Mouse (Mus musculus): ENCODE results near the gene Il1r1.

The Il1r1 gene

DNA sequence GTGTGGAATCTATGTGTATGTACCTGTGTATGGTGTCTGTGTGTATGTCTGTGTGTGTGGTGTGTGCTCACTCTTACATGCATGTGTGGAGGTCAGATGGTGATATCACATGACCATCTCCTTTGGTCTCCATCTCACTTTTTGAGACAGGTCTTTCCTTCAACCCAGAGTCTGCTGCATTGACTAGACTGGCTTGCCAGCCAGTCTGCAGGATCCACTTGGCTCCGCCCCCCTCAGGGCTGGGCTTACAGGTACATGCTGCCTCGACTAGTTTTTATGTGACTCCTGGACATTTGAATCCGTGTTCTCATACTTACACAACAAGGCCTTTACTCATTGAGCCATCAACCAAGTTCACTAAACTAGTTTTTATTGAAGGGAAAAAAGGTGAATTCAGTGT is 6.2 kb downstream of the Il1r1 start:
- DNase-seq (ENCODE audit: inconsistent ontology term) = no peak

DNA sequence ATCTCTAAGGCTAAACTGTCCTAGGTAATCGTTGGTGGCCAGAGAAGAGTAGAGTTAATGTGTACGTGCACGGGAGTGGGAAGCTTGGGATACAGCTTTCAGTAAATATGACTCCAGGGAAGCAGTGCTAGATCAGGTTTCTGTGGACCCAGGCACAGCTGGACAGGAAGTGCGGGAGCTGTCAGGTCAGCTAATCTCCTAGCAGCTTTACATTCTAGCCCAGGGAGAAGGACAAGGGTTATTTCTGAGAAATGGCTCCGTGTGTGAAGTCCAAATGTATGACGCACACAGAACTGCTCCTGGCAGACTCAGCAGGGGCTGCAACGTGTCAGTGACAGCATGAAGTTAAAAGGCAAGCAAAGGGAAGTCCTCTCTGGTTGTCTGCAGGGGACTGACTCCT is 8.3 kb downstream of the Il1r1 start:
- DNase-seq (ENCODE audit: inconsistent ontology term) = no peak

DNA sequence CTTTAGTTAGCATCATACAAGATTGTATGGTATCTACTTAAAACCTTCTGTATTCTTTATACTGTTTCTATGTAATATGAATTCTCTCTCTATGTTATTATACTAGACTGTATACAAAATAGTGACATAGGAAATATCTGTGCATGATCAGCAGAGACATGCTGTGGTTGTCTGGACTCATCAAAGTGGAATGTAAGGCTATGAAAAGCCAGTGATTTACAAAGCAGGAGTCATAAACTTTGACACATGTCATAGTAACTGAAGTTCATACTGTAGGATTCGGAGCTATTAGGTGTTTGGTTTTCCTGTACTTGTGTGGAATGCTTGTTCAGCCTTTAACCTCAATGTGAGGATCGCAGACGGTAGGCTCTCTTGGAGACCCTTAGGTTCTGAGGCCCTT is 8.7 kb downstream of the Il1r1 start:
- no peak for DNase-seq (ENCODE audit: inconsistent ontology term)

DNA sequence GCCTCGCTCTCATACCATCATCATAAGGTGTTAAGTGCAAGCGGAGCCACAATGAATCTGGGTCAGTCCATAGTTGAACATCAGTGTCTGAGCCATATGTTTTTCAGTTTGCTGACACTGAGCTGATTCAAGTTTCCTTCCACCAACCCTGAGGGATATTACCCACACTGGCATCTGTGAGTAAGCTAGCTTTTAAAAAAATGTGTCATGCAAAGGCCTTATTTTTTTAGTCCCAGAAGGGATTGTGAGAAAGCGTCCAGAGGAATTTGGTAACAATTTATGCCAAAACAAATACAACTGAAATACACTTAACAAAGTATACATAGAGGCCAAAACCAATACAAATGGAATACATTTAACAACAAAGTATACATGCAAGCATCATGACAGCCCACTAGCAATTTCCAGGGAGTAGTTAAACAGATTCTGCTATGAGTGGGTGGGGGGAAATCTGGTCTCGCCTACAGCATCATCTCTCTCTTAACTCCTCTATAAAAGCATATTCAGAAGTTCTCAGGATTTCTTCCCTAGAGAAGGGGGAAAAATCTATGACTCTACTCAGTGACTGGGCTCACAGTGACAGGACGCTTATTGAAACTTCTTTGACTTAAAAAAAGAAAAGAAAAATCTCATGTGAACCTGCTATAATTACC is 10.8 kb downstream of the Il1r1 start:
- DNase-seq (ENCODE audit: inconsistent ontology term) = no peak

DNA sequence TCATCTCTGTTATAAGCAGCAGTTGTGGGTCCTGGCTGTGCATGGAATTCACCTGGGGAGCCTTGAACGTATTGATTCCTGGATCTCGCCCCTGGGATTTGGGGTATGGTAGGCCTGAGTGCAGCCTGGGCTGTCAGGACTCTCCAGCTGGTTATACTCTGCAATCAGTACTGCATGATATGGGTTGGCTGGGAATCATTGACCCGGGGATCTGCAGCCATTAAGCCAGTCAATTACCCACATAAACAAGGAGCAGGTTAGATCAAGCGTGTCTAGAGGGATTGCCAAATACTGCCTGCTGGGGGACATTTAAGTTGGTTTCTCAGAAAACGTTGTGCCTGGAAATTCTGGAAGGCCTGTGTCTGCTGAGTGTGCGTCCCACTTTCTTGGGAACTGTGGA is 11.8 kb downstream of the Il1r1 start:
- no peak for DNase-seq (ENCODE audit: inconsistent ontology term)

DNA sequence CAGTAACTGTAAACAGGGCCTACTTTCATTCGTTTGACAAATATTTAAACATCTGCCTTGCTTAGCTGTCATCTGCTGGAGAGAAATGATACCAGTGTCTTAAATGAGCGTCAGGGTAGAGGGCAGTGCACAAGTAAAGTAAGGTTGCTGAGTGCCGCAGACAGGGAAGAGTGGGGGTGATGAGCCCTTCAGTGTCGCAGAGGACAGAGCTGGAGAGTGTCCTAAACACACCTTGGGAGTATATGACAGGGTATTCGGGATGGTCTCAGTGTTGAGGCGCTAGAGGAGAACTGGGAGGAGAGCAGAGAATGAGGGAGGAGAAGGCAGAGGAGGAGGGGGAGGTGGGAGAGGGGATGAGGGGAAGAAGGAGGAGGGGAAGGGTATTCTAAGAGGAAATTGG is 12.2 kb downstream of the Il1r1 start:
- DNase-seq (ENCODE audit: inconsistent ontology term) = no peak

DNA sequence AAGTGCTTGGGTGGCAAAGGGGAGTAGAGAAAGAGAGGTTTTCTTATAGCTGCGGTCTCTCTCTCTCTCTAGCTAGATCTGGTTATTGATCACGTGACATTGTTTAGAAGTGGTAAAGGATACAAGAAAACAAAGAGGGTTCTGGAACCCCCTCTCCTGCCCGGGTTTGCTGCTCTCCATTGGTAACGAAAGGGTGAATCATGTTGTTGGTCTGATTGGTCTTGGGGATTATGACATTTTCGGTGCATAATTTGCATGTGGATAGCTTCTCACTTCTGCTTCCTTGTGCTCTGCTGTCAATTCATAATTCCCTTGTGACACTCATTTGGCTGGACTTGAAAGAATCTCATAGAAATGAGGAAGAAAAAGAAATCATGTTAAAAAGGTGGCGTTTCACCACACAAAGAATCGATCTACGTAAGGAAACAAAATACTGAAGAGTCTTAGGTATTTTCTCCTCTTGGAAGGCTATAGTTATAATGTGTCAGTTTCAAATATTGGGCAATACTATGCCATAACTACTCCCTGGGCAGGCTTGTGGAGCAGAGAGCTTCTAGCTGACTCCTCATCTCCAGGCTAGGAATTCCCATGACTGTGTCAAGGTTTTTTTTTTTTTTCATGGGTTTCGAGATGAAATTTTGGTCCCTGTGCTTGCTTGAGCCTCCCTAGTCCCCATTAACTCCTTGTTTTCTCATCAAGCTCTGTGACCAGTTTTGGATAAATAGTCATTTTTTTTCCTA is 15.6 kb downstream of the Il1r1 start:
- no peak for DNase-seq (ENCODE audit: inconsistent ontology term)

DNA sequence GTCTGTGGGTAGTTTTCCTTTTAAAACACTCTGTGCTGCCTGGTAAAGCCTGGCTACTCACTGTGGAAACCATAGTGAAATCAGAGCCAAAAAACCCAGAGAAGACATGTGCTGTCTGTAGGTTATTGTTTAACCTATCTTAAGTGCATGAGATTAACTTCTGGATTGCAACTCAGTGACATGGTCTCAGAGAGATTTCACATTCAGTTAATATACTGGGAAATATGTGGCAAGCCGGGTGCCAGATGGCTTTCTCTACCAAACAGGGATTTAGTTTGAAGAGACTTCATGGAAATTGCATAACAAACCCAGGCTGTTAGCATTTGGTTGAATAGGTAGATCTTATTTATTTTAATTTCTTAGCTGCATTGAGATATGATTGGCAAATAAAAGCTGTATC is 17.8 kb downstream of the Il1r1 start:
- DNase-seq (ENCODE audit: inconsistent ontology term) = no peak

DNA sequence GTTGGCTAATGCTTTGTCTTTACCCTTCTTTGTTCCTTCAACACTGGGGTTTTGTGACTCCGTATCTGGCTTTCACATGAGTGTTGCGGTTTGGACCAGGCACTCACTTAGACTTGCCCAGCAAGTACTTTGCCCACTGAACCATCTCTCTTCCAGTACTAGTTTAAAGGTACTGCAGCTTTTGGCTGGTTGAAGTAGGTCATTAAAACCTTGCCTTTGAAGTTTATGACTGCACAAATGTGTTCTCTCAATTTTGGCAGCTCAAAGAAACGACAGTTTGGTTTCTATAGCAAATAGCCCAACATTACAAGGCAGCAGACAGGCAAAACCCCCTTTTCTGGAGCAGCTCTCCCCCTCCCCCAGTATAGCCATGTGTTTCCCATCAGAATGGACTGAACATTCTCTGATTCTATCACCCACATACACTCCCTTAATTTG is 18.7 kb downstream of the Il1r1 start:
- DNase-seq (ENCODE audit: inconsistent ontology term) = no peak

DNA sequence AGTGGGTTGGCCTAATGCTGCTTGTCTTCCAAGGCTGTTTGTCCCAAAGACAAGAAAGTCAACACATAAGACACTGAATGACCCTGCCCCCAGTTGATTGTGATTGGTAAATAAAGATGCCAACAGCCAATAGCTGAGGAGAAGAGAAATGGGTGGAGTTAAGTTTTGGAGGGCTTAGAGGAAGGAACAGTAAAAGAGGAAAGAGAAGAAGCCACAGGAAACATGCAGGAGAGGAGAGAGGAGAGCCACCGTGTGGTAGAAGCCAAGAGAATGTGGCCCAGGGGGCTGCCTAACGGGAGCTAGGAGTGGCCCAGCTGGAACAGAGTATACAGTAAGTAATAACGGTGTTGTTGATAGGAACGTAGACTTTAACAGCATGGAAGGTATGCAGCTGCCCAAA is 25.5 kb downstream of the Il1r1 start:
- no peak for DNase-seq (ENCODE audit: inconsistent ontology term)

DNA sequence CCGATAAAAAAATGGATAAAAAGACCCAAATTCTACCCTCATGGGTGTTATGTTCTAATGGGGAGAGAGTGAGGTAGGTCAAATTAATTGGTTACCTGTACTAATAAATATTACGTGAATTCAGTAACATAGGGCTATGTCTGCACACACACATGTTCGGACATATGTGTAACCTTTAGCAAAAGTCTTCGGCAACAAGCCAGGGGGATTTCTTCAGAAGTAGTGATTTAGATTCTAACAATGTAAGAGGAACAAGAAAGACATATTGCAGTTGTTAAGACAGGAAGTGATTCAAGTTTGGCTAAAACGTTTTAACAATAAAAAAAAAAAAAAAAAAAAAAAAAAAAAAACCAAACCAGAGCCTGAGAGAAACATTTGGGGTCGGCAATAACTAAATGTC is 27.6 kb downstream of the Il1r1 start:
- no peak for DNase-seq (ENCODE audit: inconsistent ontology term)

DNA sequence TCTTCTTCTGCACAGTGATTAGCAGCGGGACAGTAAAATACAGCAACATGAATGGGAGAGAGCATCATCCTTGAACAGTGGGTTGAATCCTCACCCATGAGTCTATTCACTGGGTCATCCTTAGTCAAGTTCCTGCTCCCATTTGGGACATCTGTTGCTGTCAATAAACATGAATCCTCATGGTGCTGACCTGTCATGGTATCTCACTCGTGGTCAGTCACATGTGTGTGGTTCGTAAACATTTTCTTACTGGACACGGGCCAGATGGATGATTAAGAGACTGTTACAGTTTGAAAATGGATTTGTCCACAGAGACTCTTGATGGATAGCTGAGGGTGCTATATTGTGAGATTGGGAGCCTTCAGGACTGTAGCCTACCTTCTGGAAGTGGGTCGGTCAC is 29.1 kb downstream of the Il1r1 start:
- DNase-seq (ENCODE audit: inconsistent ontology term) = no peak

DNA sequence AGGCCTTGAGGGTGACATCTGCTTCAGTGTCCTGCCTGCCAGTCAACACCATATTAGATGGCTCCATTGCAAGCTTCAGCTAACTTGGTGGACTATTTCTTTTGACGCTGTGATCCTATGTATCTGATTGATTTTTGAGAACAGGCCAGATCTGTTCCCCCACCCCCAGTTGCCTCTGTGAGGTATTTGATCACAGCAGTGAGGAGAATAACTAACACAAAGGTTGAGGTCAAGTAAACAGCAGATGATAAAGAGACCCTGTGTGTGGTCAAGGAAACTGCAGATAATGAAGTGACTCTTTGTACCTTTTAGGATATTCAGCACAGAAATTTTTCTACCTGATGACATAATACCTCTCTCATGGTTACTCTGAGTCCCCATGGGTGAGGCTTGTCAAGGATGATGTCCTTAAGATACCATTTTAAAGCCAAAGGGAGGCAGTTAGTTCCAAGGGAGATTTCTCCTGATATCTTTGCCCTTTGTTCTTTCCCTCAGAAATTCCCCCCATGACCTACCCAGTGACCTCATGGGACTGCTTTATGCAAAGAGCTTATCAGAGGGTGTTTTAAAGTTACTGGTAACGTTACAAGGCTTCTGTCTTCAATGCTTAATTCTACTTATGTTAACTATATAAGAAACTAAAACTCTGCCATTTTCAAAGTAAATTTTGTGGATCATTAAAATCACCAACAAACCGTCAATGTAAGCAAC is 29.6 kb downstream of the Il1r1 start:
- no peak for DNase-seq (ENCODE audit: inconsistent ontology term)

DNA sequence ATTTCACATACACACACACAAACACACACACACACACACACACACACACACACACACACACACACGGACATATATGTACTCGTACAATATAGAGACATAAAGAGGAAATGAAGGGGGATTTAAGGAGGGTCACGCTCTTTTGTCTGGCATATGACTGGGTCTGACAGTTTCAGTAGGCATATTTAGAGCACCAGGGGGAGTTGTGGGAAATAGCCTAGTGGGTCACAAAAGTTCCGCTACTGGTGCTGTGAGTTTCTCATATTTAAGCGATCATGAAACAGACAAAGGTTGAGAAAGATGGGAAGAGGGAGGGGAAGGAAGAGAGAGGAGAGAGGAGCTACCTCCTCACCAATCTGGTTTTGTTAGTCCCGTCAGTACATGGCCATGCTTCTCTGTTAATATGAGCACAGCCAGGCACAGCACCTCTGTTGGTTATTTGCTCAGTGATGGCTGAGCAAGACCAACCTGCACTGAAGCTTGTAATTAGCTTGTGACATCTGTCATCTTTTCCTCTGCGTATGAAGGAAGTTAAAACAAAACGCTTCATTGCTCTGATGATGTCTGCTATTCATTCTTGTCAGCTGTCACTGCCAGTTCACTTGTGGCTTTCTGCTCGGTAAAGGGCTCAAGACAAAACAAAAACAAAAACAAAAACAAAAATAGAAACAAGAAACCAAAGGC is 37.7 kb downstream of the Il1r1 start:
- no peak for DNase-seq (ENCODE audit: inconsistent ontology term)

DNA sequence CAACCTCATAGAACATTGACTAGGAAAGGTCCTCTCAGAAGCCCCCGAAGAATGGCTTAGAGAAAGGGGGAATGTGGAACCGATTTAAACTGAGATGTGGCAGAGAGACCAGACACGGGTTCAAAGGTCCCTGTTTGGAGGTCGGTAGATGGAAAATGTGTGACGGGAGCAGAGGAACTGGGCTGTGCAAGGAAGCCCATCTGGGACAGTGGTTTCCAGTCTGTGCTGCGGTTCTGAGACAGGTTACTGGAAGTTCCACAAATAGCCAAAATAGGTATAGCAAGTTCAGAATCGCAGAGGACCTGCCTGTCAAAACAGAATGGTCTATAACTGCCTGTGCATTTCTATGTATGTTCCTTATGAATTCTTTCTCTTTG is 38.2 kb downstream of the Il1r1 start:
- DNase-seq (ENCODE audit: inconsistent ontology term) = no peak

DNA sequence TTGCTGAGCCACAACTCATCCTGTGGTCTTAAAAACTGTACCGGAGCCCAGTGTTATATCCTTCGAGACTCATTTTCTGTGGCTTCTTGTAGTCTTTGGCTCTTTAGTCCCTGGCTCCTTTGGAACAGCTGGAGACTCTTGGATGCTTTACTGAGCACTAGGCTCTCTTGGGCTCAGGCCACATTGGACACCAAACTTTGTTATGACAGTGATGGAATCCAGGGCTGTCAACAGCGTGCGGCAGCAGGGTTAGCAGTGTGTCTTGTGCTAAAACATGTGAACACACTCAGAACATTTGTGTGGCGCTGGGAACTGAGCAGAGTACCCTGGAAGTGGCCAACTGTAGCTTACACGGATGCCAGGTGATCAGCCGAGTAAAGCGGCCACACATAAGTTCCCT is 38.8 kb downstream of the Il1r1 start:
- no peak for DNase-seq (ENCODE audit: inconsistent ontology term)

DNA sequence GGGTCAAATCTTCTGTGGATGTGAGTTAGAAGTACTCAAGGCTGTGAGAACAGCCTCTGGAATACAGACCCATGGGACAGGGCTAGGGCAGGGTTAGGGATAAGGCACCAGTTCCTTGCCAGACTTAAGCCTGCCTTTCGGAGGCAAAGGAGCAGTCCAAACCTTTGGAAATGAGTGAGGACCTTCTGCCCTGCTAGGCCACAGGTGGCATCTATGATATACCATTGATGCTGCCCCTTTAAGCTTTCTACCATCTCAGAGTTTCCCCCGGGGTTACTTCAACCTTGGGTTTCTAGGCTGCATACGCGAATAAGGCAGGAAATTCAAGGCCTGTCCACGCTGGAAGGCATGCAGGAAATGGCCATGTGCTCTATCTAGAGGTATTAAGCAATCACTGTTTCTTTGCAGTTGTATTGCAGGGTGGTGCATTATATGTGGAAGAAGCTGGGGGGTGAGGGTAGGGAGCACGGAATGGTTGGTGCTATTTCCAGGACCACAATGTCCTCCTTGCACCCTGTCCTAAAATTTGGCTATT is 40.5 kb downstream of the Il1r1 start:
- DNase-seq (ENCODE audit: inconsistent ontology term) = no peak

DNA sequence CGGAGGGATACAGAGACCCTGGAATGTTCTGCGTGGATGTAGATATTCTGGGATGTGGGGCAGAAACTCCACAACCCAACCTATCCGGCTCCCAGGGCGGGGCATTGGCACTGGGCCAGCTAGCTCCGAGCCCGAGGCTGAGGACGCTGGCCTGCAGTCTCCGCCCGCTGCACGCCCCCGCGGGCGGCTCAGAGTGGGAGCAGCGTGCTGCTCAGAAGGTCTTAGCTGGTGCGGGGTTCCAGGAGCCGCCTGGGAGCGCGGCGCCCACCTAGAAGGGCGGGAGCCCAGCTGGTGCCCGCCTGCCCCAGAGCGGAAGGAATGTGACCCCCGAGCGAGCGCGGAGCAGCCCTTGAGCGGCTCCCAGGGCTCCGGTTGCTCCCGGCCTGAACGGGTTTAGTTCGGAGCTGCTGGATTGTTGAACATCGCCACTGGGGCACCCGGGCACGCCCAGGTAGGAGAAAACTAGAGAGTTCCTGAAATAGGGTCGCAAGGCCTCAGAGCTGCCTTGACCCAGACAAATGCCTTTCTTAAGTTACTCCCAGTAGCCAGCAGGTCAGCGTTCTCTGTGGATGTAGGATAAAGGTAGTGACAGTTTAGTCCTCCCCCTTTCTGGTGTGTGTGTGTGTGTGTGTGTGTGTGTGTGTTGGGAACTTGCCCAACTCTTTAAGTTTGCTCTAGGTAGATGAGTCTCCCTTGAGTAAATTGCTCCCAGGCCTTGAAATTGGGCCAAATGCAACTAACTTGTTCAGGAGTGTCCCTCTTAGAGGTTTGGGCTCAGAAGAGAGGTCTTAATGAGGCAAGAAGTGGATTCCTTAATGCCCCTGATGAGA is 41.8 kb downstream of the Il1r1 start:
- DNase-seq (ENCODE audit: inconsistent ontology term) = peak; percentile 91

DNA sequence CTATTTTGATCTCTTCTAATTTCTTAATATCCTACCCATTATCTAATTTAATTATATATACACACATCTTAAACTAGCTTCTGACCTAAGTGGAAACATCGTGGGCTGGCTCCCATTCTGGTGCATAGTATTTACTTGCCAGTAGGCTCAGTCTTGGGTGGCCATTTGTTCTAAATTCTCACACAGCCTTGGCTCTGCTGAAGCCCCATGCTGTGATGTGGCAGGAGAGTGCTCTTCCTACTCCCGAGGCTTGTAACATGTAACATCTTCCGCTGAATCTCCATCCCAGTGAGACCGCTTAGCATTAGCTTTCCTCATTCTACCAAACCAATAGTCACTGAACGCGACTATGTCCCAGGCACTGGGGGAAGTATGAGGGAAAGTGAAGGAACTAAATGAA is 43.0 kb downstream of the Il1r1 start:
- no peak for DNase-seq (ENCODE audit: inconsistent ontology term)

DNA sequence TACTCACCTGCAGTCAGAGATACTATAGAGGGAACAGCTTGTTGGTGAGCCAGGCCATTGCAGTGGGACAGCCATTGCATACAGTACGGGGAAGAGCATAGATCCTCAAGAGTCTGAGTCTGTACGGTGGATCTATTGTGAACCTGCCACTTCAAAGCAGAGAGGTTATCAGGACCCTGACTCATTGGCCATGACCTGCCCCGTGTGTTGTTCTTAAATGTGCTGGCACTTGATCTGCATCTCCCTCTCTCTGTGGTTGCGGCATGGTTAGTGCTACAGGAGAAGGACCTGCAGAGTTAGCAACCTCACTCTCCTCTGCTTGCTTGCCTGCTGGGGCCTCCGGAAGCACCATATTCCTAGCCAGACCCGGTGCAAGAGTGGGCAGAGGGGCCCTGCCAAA is 43.7 kb downstream of the Il1r1 start:
- no peak for DNase-seq (ENCODE audit: inconsistent ontology term)

DNA sequence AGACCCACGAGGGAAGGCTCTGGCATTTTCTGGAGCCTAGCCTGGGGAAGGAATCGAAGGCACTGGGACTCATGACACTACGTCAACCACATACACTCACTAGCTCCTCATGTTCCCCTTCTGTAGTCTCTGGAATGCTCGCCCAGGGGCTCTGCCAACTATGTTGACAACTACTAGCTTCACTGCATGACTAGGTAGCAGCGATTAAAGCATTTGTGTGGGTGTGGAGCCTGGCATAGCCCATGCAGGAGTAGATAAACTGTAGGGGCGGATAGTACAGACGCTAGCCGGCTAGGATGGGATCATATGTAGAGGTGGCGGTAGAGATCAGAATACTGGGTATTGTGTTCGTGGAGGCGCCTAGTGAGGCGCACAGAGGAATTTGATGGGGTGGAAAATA is 45.5 kb downstream of the Il1r1 start:
- peak; percentile 63 for DNase-seq (ENCODE audit: inconsistent ontology term)

Data from Muller cell, postnatal 12 days (primary cell).